Mouse (Mus musculus) embryonic facial prominence, embryonic 11.5 days (tissue): ENCODE measurements around the gene Olfr594. TPM values are rescaled to one million over a fixed set of nuclear protein-coding genes. Genes with fewer than 3 reads are reported as not detected.
"Not testable (repeated sequence)": the region's sequence is repeated elsewhere in the genome, so short reads cannot be mapped to it uniquely, and the experiment has no call there.

Experiments used
- ATAC-seq: fragments of 200-750 bp; cut with Nextera tagmentation; replicated peaks from 2 replicates; pipeline ENCODE4 v1.8.0; 2017; ENCODE audit warnings: low read depth; ENCODE audit not compliant: insufficient number of reproducible peaks, low FRiP score, low TSS enrichment
- DNase-seq: peaks from one replicate; pipeline ENCODE4 v3.0.0-alpha.2; 2015; ENCODE audit warnings: low spot score
- H3K27ac ChIP-seq: fragments of 300-500 bp; sonication (generic); replicated peaks from 2 replicates; pipeline ENCODE4 v1.5.1; 2014; ENCODE audit warnings: mild to moderate bottlenecking, low read depth, low read length, control low read depth
- H3K27me3 ChIP-seq: fragments of 300-500 bp; sonication (generic); 2 replicates; pipeline ENCODE4 v1.6.1; 2014; ENCODE audit warnings: mild to moderate bottlenecking, low read length, moderate library complexity, mixed read lengths; ENCODE audit not compliant: control insufficient read depth, insufficient read depth
- H3K36me3 ChIP-seq: fragments of 300-500 bp; sonication (generic); replicated peaks from 2 replicates; pipeline ENCODE4 v1.6.1; 2014; ENCODE audit warnings: low read depth, mild to moderate bottlenecking, low read length, moderate library complexity, mixed read lengths; ENCODE audit not compliant: control insufficient read depth, insufficient read depth
- H3K4me1 ChIP-seq: fragments of 300-500 bp; sonication (generic); 2 replicates; pipeline ENCODE4 v1.6.1; 2014; ENCODE audit warnings: low read length, mixed read lengths; ENCODE audit not compliant: control insufficient read depth, insufficient read depth
- H3K4me2 ChIP-seq: fragments of 300-500 bp; sonication (generic); 2 replicates; pipeline ENCODE4 v1.6.1; 2014; ENCODE audit warnings: low read depth, mild to moderate bottlenecking, control low read depth, low read length, moderate library complexity
- H3K4me3 ChIP-seq: fragments of 300-500 bp; sonication (generic); 2 replicates; pipeline ENCODE4 v1.5.1; 2014; ENCODE audit warnings: low read depth, low read length, control low read depth
- H3K9ac ChIP-seq: fragments of 300-500 bp; sonication (generic); replicated peaks from 2 replicates; pipeline ENCODE4 v1.6.1; 2014; ENCODE audit warnings: mild to moderate bottlenecking, control low read depth, low read length
- H3K9me3 ChIP-seq: fragments of 300-500 bp; sonication (generic); replicated peaks from 2 replicates; pipeline ENCODE4 v1.6.1; 2016; ENCODE audit warnings: mild to moderate bottlenecking, low read length, inconsistent platforms, mixed read lengths; ENCODE audit not compliant: control insufficient read depth
- WGBS: fragments of 180-500 bp; shearing (Covaris S2); extraction: QIAGEN DNeasy Blood & Tissue Kit; methylation state at CpG from one replicate; pipeline ENCODE4 v1.1.7; 2014; 5-methylcytosine and 5-hydroxymethylcytosine counted together
- polyA plus RNA-seq: library from polyadenylated mRNA; unstranded; fragments of >200 nt; fragmentation: Nextera tagmentation; extraction: Ambion mirVana; gene quantifications from 2 replicates; pipeline ENCODE4 v1.2.1, GENCODE M21; 2014

Olfr594 gene
- polyA plus RNA-seq: not detected in 2 replicates

- no peak for ATAC-seq
- no peak for DNase-seq
- H3K27ac ChIP-seq: no peak within 1 kb of the TSS
- H3K4me1 ChIP-seq: no peaks in the 10 kb centered on the region
- H3K4me2 ChIP-seq: no peak within 1 kb of the TSS
- H3K27me3 ChIP-seq: no peaks in the 10 kb centered on the region
- no peaks in the 10 kb centered on the region for H3K9me3 ChIP-seq
- H3K36me3 ChIP-seq: no peaks in the 10 kb centered on the region
- H3K4me3 ChIP-seq: no peak within 1 kb of the TSS
- no peak within 1 kb of the TSS for H3K9ac ChIP-seq
These were observed at the start of gene Olfr594 for GRCm38 (mm10) chr7:103216696-103217095. Olfr594 (plus strand) TSS chr7:103216996.

- H3K27ac ChIP-seq: no peak overlapping the region
- no peak for ATAC-seq
- no peak overlapping the region for H3K4me2 ChIP-seq
- H3K4me3 ChIP-seq: no peak overlapping the region
- H3K36me3 ChIP-seq: no peaks in the 10 kb centered on the region
- no peak for DNase-seq
- H3K9ac ChIP-seq: no peak overlapping the region
- H3K4me1 ChIP-seq: no peaks in the 10 kb centered on the region
- no peaks in the 10 kb centered on the region for H3K27me3 ChIP-seq
- 87% methylated on average over 5 of the region's 5 CpGs for WGBS
- no peaks in the 10 kb centered on the region for H3K9me3 ChIP-seq
These were observed 47.1 kb upstream of the Olfr594 start for GRCm38 (mm10) chr7:103169697-103170096.

GRCm38 (mm10) chr7:103178240-103178639, 38.6 kb upstream of the Olfr594 start, which contains the start of gene Olfr591:
Olfr591 (minus strand) TSS chr7:103178340.
- no peak within 1 kb of the TSS for H3K4me3 ChIP-seq
- WGBS: 93% methylated on average over 1 of the region's 1 CpGs
- H3K4me1 ChIP-seq: no peaks in the 10 kb centered on the region
- no peaks in the 10 kb centered on the region for H3K36me3 ChIP-seq
- H3K4me2 ChIP-seq: no peak within 1 kb of the TSS
- H3K9ac ChIP-seq: no peak within 1 kb of the TSS
- ATAC-seq: no peak
- no peaks in the 10 kb centered on the region for H3K27me3 ChIP-seq
- no peak for DNase-seq
- no peaks in the 10 kb centered on the region for H3K9me3 ChIP-seq
- no peak within 1 kb of the TSS for H3K27ac ChIP-seq

- H3K4me2 ChIP-seq, H3K9me3 ChIP-seq, ATAC-seq, H3K4me1 ChIP-seq, H3K27ac ChIP-seq, DNase-seq, H3K4me3 ChIP-seq, H3K27me3 ChIP-seq, H3K36me3 ChIP-seq, H3K9ac ChIP-seq: not testable (repeated sequence)
- 82% methylated on average over 1 of the region's 1 CpGs for WGBS
These were observed 32.3 kb upstream of the Olfr594 start, which contains the start of gene Olfr592 for GRCm38 (mm10) chr7:103184503-103184902. Olfr592 (plus strand) TSS chr7:103184803.

GRCm38 (mm10) chr7:103211562-103211961, 5.2 kb upstream of the Olfr594 start, which contains the start of gene Olfr593:
Olfr593 (plus strand) TSS chr7:103211862.
- H3K36me3 ChIP-seq: no peaks in the 10 kb centered on the region
- H3K4me2 ChIP-seq: no peak within 1 kb of the TSS
- WGBS: 80% methylated on average over 1 of the region's 1 CpGs
- no peaks in the 10 kb centered on the region for H3K9me3 ChIP-seq
- H3K27ac ChIP-seq: no peak within 1 kb of the TSS
- H3K4me3 ChIP-seq: no peak within 1 kb of the TSS
- no peaks in the 10 kb centered on the region for H3K4me1 ChIP-seq
- H3K27me3 ChIP-seq: no peaks in the 10 kb centered on the region
- no peak within 1 kb of the TSS for H3K9ac ChIP-seq
- ATAC-seq (no peak), DNase-seq (no peak)

GRCm38 (mm10) chr7:103212050-103212449, 4.7 kb upstream of the Olfr594 start:
- DNase-seq, H3K4me3 ChIP-seq, H3K9me3 ChIP-seq, H3K9ac ChIP-seq, ATAC-seq, H3K4me1 ChIP-seq, H3K36me3 ChIP-seq, H3K27ac ChIP-seq, H3K4me2 ChIP-seq, H3K27me3 ChIP-seq: not testable (repeated sequence)
- 89% methylated on average over 5 of the region's 5 CpGs for WGBS

GRCm38 (mm10) chr7:103252405-103252804, 35.6 kb downstream of the Olfr594 start, which contains the start of gene Usp17ld:
Usp17ld (minus strand) TSS chr7:103252505.
- H3K36me3 ChIP-seq, H3K27ac ChIP-seq, H3K4me2 ChIP-seq, H3K9ac ChIP-seq, H3K9me3 ChIP-seq, H3K4me3 ChIP-seq, H3K4me1 ChIP-seq, DNase-seq, ATAC-seq, H3K27me3 ChIP-seq: not testable (repeated sequence)
